Mouse (Mus musculus): ENCODE measurements at regions not wholly inside any gene's neighbourhood (a gene's known extent, or its start where the extent isn't known, plus 50 kb on each side); places are given as distances from the start of the nearest gene placed in this dataset.

GRCm38 (mm10) chr6:126287166-126287565 is 120.5 kb upstream of the Ntf3 start:
- DNase-seq (ENCODE audit: low spot score) (no peak), ATAC-seq (ENCODE audit: insufficient read depth, low read depth) (no peak)
- Histone ChIP-seq H3K27ac (ENCODE audit: low read depth) (no peak overlapping the region), H3K9ac (replicated peaks; ENCODE audit: low read depth, low read length) (no peak overlapping the region), H3K4me2 (ENCODE audit: low read depth, low read length) (no peak overlapping the region), H3K27me3 (ENCODE audit: control insufficient read depth, insufficient read depth, low read length) (no peaks in the 10 kb centered on the region), H3K4me3 (ENCODE audit: low read depth, low read length) (no peak overlapping the region), H3K4me1 (ENCODE audit: control insufficient read depth, insufficient read depth) (no peaks in the 10 kb centered on the region), H3K36me3 (replicated peaks; ENCODE audit: control insufficient read depth, insufficient read depth, low read length) (no peaks in the 10 kb centered on the region), H3K9me3 (replicated peaks; ENCODE audit: control insufficient read depth, low read length) (no peaks in the 10 kb centered on the region)
- 80% methylated on average over 4 of the region's 4 CpGs for WGBS
- TF ChIP-seq CTCF (IDR thresholded peaks at IDR 0.05; ENCODE audit: low read depth) (no peak), EP300 (IDR thresholded peaks at IDR 0.05; ENCODE audit: low read depth) (no peak)

GRCm38 (mm10) chr6:126286201-126286600 is 119.5 kb upstream of the Ntf3 start:
- Histone ChIP-seq H3K4me2 (ENCODE audit: low read depth, low read length) (no peak overlapping the region), H3K36me3 (replicated peaks; ENCODE audit: control insufficient read depth, insufficient read depth, low read length) (no peaks in the 10 kb centered on the region), H3K4me3 (ENCODE audit: low read depth, low read length) (no peak overlapping the region), H3K4me1 (ENCODE audit: control insufficient read depth, insufficient read depth) (no peaks in the 10 kb centered on the region), H3K27me3 (ENCODE audit: control insufficient read depth, insufficient read depth, low read length) (no peaks in the 10 kb centered on the region), H3K9me3 (replicated peaks; ENCODE audit: control insufficient read depth, low read length) (no peaks in the 10 kb centered on the region), H3K9ac (replicated peaks; ENCODE audit: low read depth, low read length) (no peak overlapping the region), H3K27ac (ENCODE audit: low read depth) (no peak overlapping the region)
- ATAC-seq (ENCODE audit: insufficient read depth, low read depth) (no peak), DNase-seq (ENCODE audit: low spot score) (no peak)
- WGBS, result 61% methylated on average over 2 of the region's 2 CpGs
- no peak for TF ChIP-seq CTCF (IDR thresholded peaks at IDR 0.05; ENCODE audit: low read depth)
- no peak for TF ChIP-seq EP300 (IDR thresholded peaks at IDR 0.05; ENCODE audit: low read depth)

GRCm38 (mm10) chr6:126284409-126284808 is 117.7 kb upstream of the Ntf3 start:
- H3K36me3 ChIP-seq (replicated peaks; ENCODE audit: control insufficient read depth, insufficient read depth, low read length), result no peaks in the 10 kb centered on the region
- no peaks in the 10 kb centered on the region for H3K27me3 ChIP-seq (ENCODE audit: control insufficient read depth, insufficient read depth, low read length)
- H3K4me3 ChIP-seq (ENCODE audit: low read depth, low read length), result no peak overlapping the region
- H3K9ac ChIP-seq (replicated peaks; ENCODE audit: low read depth, low read length), result no peak overlapping the region
- no peak for ATAC-seq (ENCODE audit: insufficient read depth, low read depth)
- no peak overlapping the region for H3K27ac ChIP-seq (ENCODE audit: low read depth)
- H3K4me2 ChIP-seq (ENCODE audit: low read depth, low read length), result no peak overlapping the region
- 75% methylated on average over 7 of the region's 7 CpGs for WGBS
- H3K9me3 ChIP-seq (replicated peaks; ENCODE audit: control insufficient read depth, low read length), result no peaks in the 10 kb centered on the region
- no peak for DNase-seq (ENCODE audit: low spot score)
- TF ChIP-seq EP300 (IDR thresholded peaks at IDR 0.05; ENCODE audit: low read depth) (no peak), CTCF (IDR thresholded peaks at IDR 0.05; ENCODE audit: low read depth) (no peak)
- no peaks in the 10 kb centered on the region for H3K4me1 ChIP-seq (ENCODE audit: control insufficient read depth, insufficient read depth)

- no peaks in the 10 kb centered on the region for H3K9me3 ChIP-seq (replicated peaks; ENCODE audit: control insufficient read depth, low read length)
- no peak for DNase-seq (ENCODE audit: low spot score)
- H3K9ac ChIP-seq (replicated peaks; ENCODE audit: low read depth, low read length), result no peak overlapping the region
- H3K4me1 ChIP-seq (ENCODE audit: control insufficient read depth, insufficient read depth), result no peaks in the 10 kb centered on the region
- H3K36me3 ChIP-seq (replicated peaks; ENCODE audit: control insufficient read depth, insufficient read depth, low read length), result no peaks in the 10 kb centered on the region
- H3K4me3 ChIP-seq (ENCODE audit: low read depth, low read length), result no peak overlapping the region
- TF ChIP-seq CTCF (IDR thresholded peaks at IDR 0.05; ENCODE audit: low read depth), result no peak
- no peak for TF ChIP-seq EP300 (IDR thresholded peaks at IDR 0.05; ENCODE audit: low read depth)
- WGBS, result 69% methylated on average over 3 of the region's 3 CpGs
- H3K4me2 ChIP-seq (ENCODE audit: low read depth, low read length), result no peak overlapping the region
- H3K27me3 ChIP-seq (ENCODE audit: control insufficient read depth, insufficient read depth, low read length), result no peaks in the 10 kb centered on the region
- H3K27ac ChIP-seq (ENCODE audit: low read depth), result no peak overlapping the region
- ATAC-seq (ENCODE audit: insufficient read depth, low read depth), result no peak
These were observed 113.6 kb upstream of the Ntf3 start for GRCm38 (mm10) chr6:126280352-126280751.

- no peak for TF ChIP-seq EP300 (IDR thresholded peaks at IDR 0.05; ENCODE audit: low read depth)
- no peak for TF ChIP-seq CTCF (IDR thresholded peaks at IDR 0.05; ENCODE audit: low read depth)
- Histone ChIP-seq H3K4me2 (ENCODE audit: low read depth, low read length) (no peak overlapping the region), H3K27ac (ENCODE audit: low read depth) (no peak overlapping the region), H3K9me3 (replicated peaks; ENCODE audit: control insufficient read depth, low read length) (no peaks in the 10 kb centered on the region), H3K36me3 (replicated peaks; ENCODE audit: control insufficient read depth, insufficient read depth, low read length) (no peaks in the 10 kb centered on the region), H3K4me3 (ENCODE audit: low read depth, low read length) (no peak overlapping the region), H3K27me3 (ENCODE audit: control insufficient read depth, insufficient read depth, low read length) (no peaks in the 10 kb centered on the region), H3K4me1 (ENCODE audit: control insufficient read depth, insufficient read depth) (peaks cover under 1% of the 10 kb centered on the region; the same call in 1 of the 2 replicates), H3K9ac (replicated peaks; ENCODE audit: low read depth, low read length) (no peak overlapping the region)
- DNase-seq (ENCODE audit: low spot score) (no peak), ATAC-seq (ENCODE audit: insufficient read depth, low read depth) (no peak)
- 69% methylated on average over 5 of the region's 5 CpGs for WGBS
These were observed 79.3 kb upstream of the Ntf3 start for GRCm38 (mm10) chr6:126245986-126246385.

- peaks cover 6% of the 10 kb centered on the region for H3K4me1 ChIP-seq (ENCODE audit: control insufficient read depth, insufficient read depth)
- H3K4me3 ChIP-seq (ENCODE audit: low read depth, low read length), result no peak overlapping the region
- ATAC-seq (ENCODE audit: insufficient read depth, low read depth), result no peak
- H3K36me3 ChIP-seq (replicated peaks; ENCODE audit: control insufficient read depth, insufficient read depth, low read length), result no peaks in the 10 kb centered on the region
- TF ChIP-seq CTCF (IDR thresholded peaks at IDR 0.05; ENCODE audit: low read depth) (no peak), EP300 (IDR thresholded peaks at IDR 0.05; ENCODE audit: low read depth) (no peak)
- H3K4me2 ChIP-seq (ENCODE audit: low read depth, low read length), result no peak overlapping the region
- H3K27ac ChIP-seq (ENCODE audit: low read depth), result no peak overlapping the region
- DNase-seq (ENCODE audit: low spot score), result no peak
- H3K27me3 ChIP-seq (ENCODE audit: control insufficient read depth, insufficient read depth, low read length), result no peaks in the 10 kb centered on the region
- WGBS, result 79% methylated on average over 3 of the region's 3 CpGs
- no peaks in the 10 kb centered on the region for H3K9me3 ChIP-seq (replicated peaks; ENCODE audit: control insufficient read depth, low read length)
- no peak overlapping the region for H3K9ac ChIP-seq (replicated peaks; ENCODE audit: low read depth, low read length)
These were observed 78.7 kb upstream of the Ntf3 start for GRCm38 (mm10) chr6:126245431-126245830.
